20 mouse cellular contexts compared by ENCODE assay signal in genomic region chr11:31899166-31899565, GRCm38 (mm10). TPM values are rescaled to one million over a fixed set of nuclear protein-coding genes. Genes with fewer than 3 reads are reported as not detected.
A peak's percentile ranks its signal among the peaks of the same experiment; 100 is the strongest.
DNase-seq lines count a peak whose midpoint lies in the region; ATAC-seq and TF ChIP-seq lines count a peak whose summit lies in the region.
"Had no signal": no experiment of that assay in that cellular context is flagged by ENCODE, and none has a peak within 500 bp of the region (broad histone marks: within the 10 kb centered on the region; RNA-seq: fewer than 3 reads in every experiment).

No protein-coding gene starts in this region.

- peak overlapping the region; percentile 60 for H3K27ac ChIP-seq in heart, embryonic 10.5 days
- H3K27ac ChIP-seq in kidney, adult 2 months (ENCODE audit: insufficient read depth, low read depth, low read length): peak overlapping the region; percentile 50; the same call in 1 of the 2 replicates
- peak overlapping the region; percentile 56 for H3K27ac ChIP-seq in liver, embryonic 15.5 days (replicated peaks)
- H3K27ac ChIP-seq: forebrain, embryonic 13.5 days; limb, embryonic 12.5 days; midbrain, embryonic 13.5 days; neural tube, embryonic 13.5 days; stomach, postnatal 0 days had no signal

- DNase-seq in heart, embryonic 10.5 days (ENCODE audit: low spot score): no peak
- no peak for DNase-seq in heart, adult 8-10 months (ENCODE audit: low spot score)
- DNase-seq in kidney, adult 2 months: no peak
- no peak for DNase-seq in kidney, postnatal 10 days
- peak; percentile 19 for DNase-seq in ZHBTc4 (ENCODE audit: low read depth, low spot score)
- no peak for DNase-seq in adrenal gland, postnatal 14 days
- no peak for DNase-seq in urinary bladder, adult 18-20 months (ENCODE audit: low spot score in 2 of 2)
- DNase-seq: adrenal gland, adult 2 months; cerebellum, adult 9-11 months; gastrocnemius, postnatal 25 days; lung, embryonic 14.5 days; lung, postnatal 4 days; right cerebral cortex, adult 18-20 months had no signal

- H3K4me2 ChIP-seq in liver, embryonic 15.5 days: no peak overlapping the region
- H3K4me2 ChIP-seq: forebrain, embryonic 13.5 days; limb, embryonic 12.5 days; lung, embryonic 14.5 days; midbrain, embryonic 13.5 days; neural tube, embryonic 13.5 days had no signal

- no peak overlapping the region for H3K4me3 ChIP-seq in heart, embryonic 10.5 days
- H3K4me3 ChIP-seq in kidney, adult 2 months (ENCODE audit: insufficient read depth, low read depth, low read length): no peak overlapping the region
- no peak overlapping the region for H3K4me3 ChIP-seq in liver, embryonic 15.5 days (replicated peaks)
- H3K4me3 ChIP-seq: forebrain, embryonic 13.5 days; limb, embryonic 12.5 days; midbrain, embryonic 13.5 days; neural tube, embryonic 13.5 days had no signal

- TF ChIP-seq CTCF in kidney, adult 2 months (conservative IDR thresholded peaks at IDR 0.05; ENCODE audit: insufficient read depth, insufficient read length, low read depth, low read length): no peak

- ATAC-seq in liver, embryonic 15.5 days (ENCODE audit: insufficient read depth): no peak
- ATAC-seq: forebrain, embryonic 13.5 days; midbrain, embryonic 13.5 days had no signal

- H3K9me3 ChIP-seq in heart, embryonic 10.5 days: no peaks in the 10 kb centered on the region
- H3K9me3 ChIP-seq in liver, embryonic 15.5 days (replicated peaks): no peaks in the 10 kb centered on the region
- H3K9me3 ChIP-seq: forebrain, embryonic 13.5 days; limb, embryonic 12.5 days; midbrain, embryonic 13.5 days; neural tube, embryonic 13.5 days had no signal

- no peak for TF ChIP-seq POLR2A in kidney, adult 2 months (IDR thresholded peaks at IDR 0.05; ENCODE audit: low read depth, low read length)

- H3K9ac ChIP-seq in liver, embryonic 15.5 days: no peak overlapping the region
- H3K9ac ChIP-seq: forebrain, embryonic 13.5 days; limb, embryonic 12.5 days; lung, embryonic 14.5 days; midbrain, embryonic 13.5 days; neural tube, embryonic 13.5 days had no signal

- no peaks in the 10 kb centered on the region for H3K36me3 ChIP-seq in heart, embryonic 10.5 days
- peaks cover 6% of the 10 kb centered on the region for H3K36me3 ChIP-seq in kidney, adult 2 months (ENCODE audit: control insufficient read depth, insufficient read depth, low read length)
- H3K36me3 ChIP-seq in liver, embryonic 15.5 days (replicated peaks): peaks cover 71% of the 10 kb centered on the region
- H3K36me3 ChIP-seq: limb, embryonic 12.5 days; midbrain, embryonic 13.5 days had no signal

- H3K27me3 ChIP-seq in heart, embryonic 10.5 days (ENCODE audit: insufficient read depth, poor library complexity, severe bottlenecking): no peaks in the 10 kb centered on the region
- H3K27me3 ChIP-seq in kidney, adult 2 months (replicated peaks; ENCODE audit: control insufficient read depth, insufficient read depth, low read length): no peaks in the 10 kb centered on the region
- no peaks in the 10 kb centered on the region for H3K27me3 ChIP-seq in liver, embryonic 15.5 days
- H3K27me3 ChIP-seq: CH12.LX; forebrain, embryonic 13.5 days; limb, embryonic 12.5 days; midbrain, embryonic 13.5 days; neural tube, embryonic 13.5 days had no signal

- peaks cover 54% of the 10 kb centered on the region for H3K4me1 ChIP-seq in heart, embryonic 10.5 days
- H3K4me1 ChIP-seq in kidney, adult 2 months (ENCODE audit: control insufficient read depth, insufficient read depth, low read length): peaks cover 23% of the 10 kb centered on the region
- peaks cover 77% of the 10 kb centered on the region for H3K4me1 ChIP-seq in liver, embryonic 15.5 days (replicated peaks)
- H3K4me1 ChIP-seq: forebrain, embryonic 13.5 days; limb, embryonic 12.5 days; midbrain, embryonic 13.5 days; neural tube, embryonic 13.5 days had no signal

RNA-seq across cellular contexts. Expression of gene Cpeb4, which starts 27.2 kb away (rescaled TPM):
- polyA plus RNA-seq in heart, embryonic 10.5 days (2016; fragmentation: Nextera tagmentation; extraction: Ambion mirVana): 5.4 and 8.3 TPM in 2 replicates
- total RNA-seq in heart, adult 8-10 months (2022): 100 to 1,000 TPM in 1 of 4 experiments, 10 to 100 TPM in 3; 71.7 to 102 (median 85.1) TPM
- polyA plus RNA-seq in kidney, adult 2 months (2012; rRNA removed): 27.2 and 30.0 TPM in 2 replicates
- 19.0 and 19.1 TPM in 2 replicates for polyA plus RNA-seq in liver, embryonic 15.5 days (2015; fragmentation: Nextera tagmentation; extraction: Ambion mirVana)
- 93.1 and 152 TPM in 2 replicates for total RNA-seq in adrenal gland, postnatal 14 days (2021)
